Comparison of ENCODE assay signal across 18 mouse cellular contexts in genomic region chr15:86339736-86340135, GRCm38 (mm10).
"Had no signal": no experiment of that assay in that cellular context is flagged by ENCODE, and none has a peak within 500 bp of the region (broad histone marks: within the 10 kb centered on the region; RNA-seq: fewer than 3 reads in every experiment).

No protein-coding gene starts in this region.

- H3K4me2 ChIP-seq: liver, embryonic 15.5 days; lung, embryonic 15.5 days; midbrain, embryonic 11.5 days; midbrain, embryonic 13.5 days; midbrain, embryonic 15.5 days; stomach, embryonic 15.5 days had no signal

- H3K4me3 ChIP-seq: liver, embryonic 15.5 days; lung, embryonic 15.5 days; megakaryocyte, embryonic 14.5 days; midbrain, embryonic 13.5 days; midbrain, embryonic 15.5 days; stomach, embryonic 15.5 days had no signal

- H3K4me1 ChIP-seq: liver, embryonic 15.5 days; stomach, embryonic 15.5 days had no signal

- H3K36me3 ChIP-seq: liver, embryonic 15.5 days; lung, embryonic 15.5 days; midbrain, embryonic 13.5 days; midbrain, embryonic 15.5 days; stomach, embryonic 15.5 days had no signal

- DNase-seq: liver, postnatal 0 days; lung, adult 2 months; lung, postnatal 14 days; lung, postnatal 36 days; right cerebral cortex, postnatal 14 days; thymus, adult 2 months; thymus, postnatal 25 days; thymus, postnatal 4 days had no signal

- H3K27me3 ChIP-seq: liver, embryonic 15.5 days; lung, embryonic 15.5 days; megakaryocyte, embryonic 14.5 days; midbrain, embryonic 13.5 days; midbrain, embryonic 15.5 days; stomach, embryonic 15.5 days had no signal

- H3K27ac ChIP-seq: liver, embryonic 15.5 days; lung, embryonic 15.5 days; macrophage; midbrain, embryonic 13.5 days; midbrain, embryonic 15.5 days; stomach, embryonic 15.5 days; stomach, postnatal 0 days had no signal

- H3K9me3 ChIP-seq: liver, embryonic 15.5 days; lung, embryonic 15.5 days; megakaryocyte, embryonic 14.5 days; midbrain, embryonic 13.5 days; midbrain, embryonic 15.5 days; stomach, embryonic 15.5 days had no signal

- ATAC-seq: liver, postnatal 0 days; lung, postnatal 0 days; midbrain, embryonic 13.5 days; midbrain, embryonic 15.5 days had no signal

- H3K9ac ChIP-seq: liver, embryonic 15.5 days; liver, postnatal 0 days; lung, embryonic 15.5 days; midbrain, embryonic 13.5 days; midbrain, embryonic 15.5 days; stomach, embryonic 15.5 days had no signal
